Mouse (Mus musculus) G1E (cell line): Measurements from ENCODE around the gene Ankle2. TPM values are rescaled to one million over a fixed set of nuclear protein-coding genes. Genes with fewer than 3 reads are reported as not detected.

Experiments
- ATAC-seq: 2 replicates; pipeline ENCODE4 v1.8.0; 2016; ENCODE audit warnings: mild to moderate bottlenecking; ENCODE audit not compliant: insufficient number of reproducible peaks, poor library complexity, low FRiP score, severe bottlenecking; ENCODE audit errors: extremely low read depth
- DNase-seq: peaks from one replicate; pipeline ENCODE4 v3.0.0; 2012; ENCODE audit warnings: low spot score
- H3K27me3 ChIP-seq: 2 replicates; pipeline ENCODE4 v1.6.1; 2012; ENCODE audit warnings: mild to moderate bottlenecking, low read length, inconsistent platforms; ENCODE audit not compliant: insufficient read depth
- H3K36me3 ChIP-seq: replicated peaks from 2 replicates; pipeline ENCODE3; 2012; ENCODE audit warnings: mild to moderate bottlenecking, inconsistent platforms
- H3K4me1 ChIP-seq: 2 replicates; pipeline ENCODE4 v1.6.1; 2012; ENCODE audit warnings: low read depth, low read length, inconsistent platforms, mixed read lengths; ENCODE audit not compliant: insufficient read depth
- H3K4me3 ChIP-seq: 2 replicates; pipeline ENCODE4 v1.5.1; 2012; ENCODE audit warnings: low read depth, mild to moderate bottlenecking, inconsistent platforms, low read length, moderate library complexity, mixed read lengths
- H3K9me3 ChIP-seq: replicated peaks from 2 replicates; pipeline ENCODE4 v1.6.1; 2012; ENCODE audit warnings: inconsistent platforms
- CTCF ChIP-seq: IDR thresholded peaks from 2 replicates; pipeline ENCODE4 v1.5.1; 2012; ENCODE audit warnings: low read depth, low read length, inconsistent platforms, mixed read lengths
- GATA1 ChIP-seq: IDR thresholded peaks from 2 replicates; pipeline ENCODE4 v1.6.1; 2012; ENCODE audit warnings: borderline replicate concordance, low read length, inconsistent platforms, mixed read lengths
- GATA2 ChIP-seq: IDR thresholded peaks from 2 replicates; pipeline ENCODE4 v1.6.1; 2012; ENCODE audit warnings: low read depth, low read length, inconsistent platforms, borderline replicate concordance
- POLR2AphosphoS5 ChIP-seq: IDR thresholded peaks from 2 replicates; pipeline ENCODE4 v1.6.1; 2012; ENCODE audit warnings: low read depth, low read length, inconsistent platforms; ENCODE audit not compliant: insufficient replicate concordance
- TAL1 ChIP-seq: conservative IDR thresholded peaks from 2 replicates; pipeline ENCODE4 v1.6.1; 2012; ENCODE audit warnings: low read depth, low read length, inconsistent platforms, mixed read lengths
- polyA plus RNA-seq: library from polyadenylated mRNA; stranded (reverse); fragments of >175 nt; gene quantifications from 2 replicates; pipeline ENCODE4 v1.2.3, GENCODE M21; 2012
- total RNA-seq, 2 experiments: library from RNA; stranded (forward) in 1 of 2; stranded (reverse) in 1 of 2; fragments of 200-1000 nt in 1 of 2; fragments of >200 nt in 1 of 2; fragmentation: Nextera tagmentation in 1 of 2; gene quantifications; 2 replicates each; pipeline ENCODE4 v1.2.3; 2014 to 2017

The Ankle2 gene
- total and polyA plus RNA-seq, 3 experiments: 11.7 to 42.6 (median 40.7) TPM

DNA sequence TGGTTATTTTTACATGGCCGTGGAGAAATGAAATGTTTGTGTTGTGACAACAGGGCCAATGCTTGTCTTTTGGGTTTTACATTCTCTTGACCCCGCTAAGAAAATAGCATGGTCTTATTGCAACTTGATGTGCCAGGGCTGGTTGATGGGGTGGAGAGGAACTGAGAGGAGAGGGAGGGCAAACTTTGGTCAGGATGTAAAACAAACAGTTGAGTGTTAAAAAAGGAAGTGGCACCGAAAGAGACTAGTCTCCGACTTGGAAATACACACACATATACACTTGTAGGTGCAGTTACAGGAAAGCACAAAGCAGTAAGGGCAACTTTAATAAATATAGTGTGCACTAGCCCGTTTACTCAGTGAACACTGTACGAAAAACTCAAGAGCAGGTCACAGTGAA, 1.5 kb downstream of the Ankle2 start:
- H3K27me3 ChIP-seq: no peaks in the 10 kb centered on the region
- H3K4me3 ChIP-seq: peak overlapping the region; percentile 96; the same call in 1 of the 2 replicates
- DNase-seq: no peak
- H3K4me1 ChIP-seq: peaks cover 18% of the 10 kb centered on the region
- no peaks in the 10 kb centered on the region for H3K9me3 ChIP-seq
- peaks cover 53% of the 10 kb centered on the region for H3K36me3 ChIP-seq
- ATAC-seq: no peak
- TF ChIP-seq CTCF (no peak), TAL1 (no peak), GATA2 (no peak)

GRCm38 (mm10) chr5:110244091-110244490, 13.3 kb downstream of the Ankle2 start:
- DNase-seq (no peak), ATAC-seq (no peak)
- Histone ChIP-seq H3K4me3 (no peak overlapping the region), H3K4me1 (no peaks in the 10 kb centered on the region), H3K36me3 (peaks cover 91% of the 10 kb centered on the region), H3K9me3 (no peaks in the 10 kb centered on the region), H3K27me3 (no peaks in the 10 kb centered on the region)
- no peak for TF ChIP-seq GATA2
- TF ChIP-seq POLR2AphosphoS5: no peak
- TF ChIP-seq CTCF: no peak
- no peak for TF ChIP-seq GATA1
- TF ChIP-seq TAL1: no peak

GRCm38 (mm10) chr5:110266941-110267340, 36.1 kb downstream of the Ankle2 start:
- Histone ChIP-seq H3K4me1 (peaks cover 28% of the 10 kb centered on the region), H3K9me3 (no peaks in the 10 kb centered on the region), H3K27me3 (no peaks in the 10 kb centered on the region), H3K4me3 (no peak overlapping the region), H3K36me3 (peaks cover 52% of the 10 kb centered on the region)
- DNase-seq: no peak
- TF ChIP-seq GATA1 (no peak), TAL1 (no peak), POLR2AphosphoS5 (no peak), CTCF (no peak), GATA2 (no peak)
- ATAC-seq: no peak

- ATAC-seq: peak; percentile 58
Measured at GRCm38 (mm10) chr5:110269141-110270101, 38.6 kb downstream of the Ankle2 start, which contains the start of gene Pgam5. TSS of gene Pgam5 (minus strand) at chr5:110269913.

GRCm38 (mm10) chr5:110270242-110270641, 39.4 kb downstream of the Ankle2 start:
- H3K4me1 ChIP-seq: peaks cover 53% of the 10 kb centered on the region
- DNase-seq: no peak
- no peak for ATAC-seq
- H3K4me3 ChIP-seq: no peak overlapping the region
- no peaks in the 10 kb centered on the region for H3K27me3 ChIP-seq
- H3K36me3 ChIP-seq: peaks cover 44% of the 10 kb centered on the region
- H3K9me3 ChIP-seq: no peaks in the 10 kb centered on the region
- TF ChIP-seq GATA1 (no peak), POLR2AphosphoS5 (no peak), GATA2 (no peak), TAL1 (no peak), CTCF (no peak)

More at GRCm38 (mm10) chr5:110269141-110270101, 38.6 kb downstream of the Ankle2 start, which contains the start of gene Pgam5:
- Histone ChIP-seq H3K4me3 (peak within 1 kb of the TSS; percentile 99), H3K4me1 (peaks cover 44% of the 10 kb centered on the region), H3K9me3 (no peaks in the 10 kb centered on the region), H3K36me3 (peaks cover 52% of the 10 kb centered on the region), H3K27me3 (no peaks in the 10 kb centered on the region)
- TF ChIP-seq POLR2AphosphoS5 (no peak), GATA1 (no peak), TAL1 (no peak), GATA2 (no peak), CTCF (0 out of 2 replicates have a peak, but pooled peaks have one; percentile 32)
- peak; percentile 81 for DNase-seq

DNA sequence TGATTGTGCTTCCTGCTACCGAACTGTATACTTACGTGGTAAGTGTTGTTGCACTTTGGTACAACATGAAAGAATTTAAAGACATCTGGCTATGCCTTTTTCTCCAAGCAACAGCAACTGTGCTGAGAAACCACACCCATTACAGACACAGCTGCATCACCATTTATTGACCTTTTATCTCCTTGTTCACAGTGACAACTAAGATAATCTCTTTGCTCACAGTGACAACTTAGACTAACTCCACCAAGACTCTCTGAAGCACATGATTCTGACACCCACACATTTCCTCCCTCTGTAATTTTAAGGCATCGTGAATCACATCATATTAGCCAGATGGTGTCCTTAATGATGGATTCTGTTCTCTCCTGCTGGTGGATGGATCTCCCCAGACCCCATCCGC, 43.3 kb downstream of the Ankle2 start:
- Histone ChIP-seq H3K36me3 (peaks cover 44% of the 10 kb centered on the region), H3K27me3 (no peaks in the 10 kb centered on the region), H3K4me3 (peak overlapping the region; percentile 28; the same call in 1 of the 2 replicates), H3K9me3 (no peaks in the 10 kb centered on the region), H3K4me1 (peaks cover 38% of the 10 kb centered on the region)
- ATAC-seq: peak; percentile 80
- TF ChIP-seq GATA2: no peak
- no peak for TF ChIP-seq POLR2AphosphoS5
- TF ChIP-seq CTCF: no peak
- TF ChIP-seq TAL1: peak; percentile 73
- peak; percentile 25 for DNase-seq
